27 mouse cellular contexts compared by ENCODE assay signal in genomic region chr13:37428496-37428895, GRCm38 (mm10).
DNase-seq lines count a peak whose midpoint lies in the region; TF ChIP-seq lines count a peak whose summit lies in the region.
"Had no signal": no experiment of that assay in that cellular context is flagged by ENCODE, and none has a peak within 500 bp of the region (broad histone marks: within the 10 kb centered on the region; RNA-seq: fewer than 3 reads in every experiment).

No protein-coding gene starts in this region.

- DNase-seq in gastrocnemius, postnatal 25 days = peak; percentile 1
- no peak for DNase-seq in gastrocnemius, adult 2 months
- DNase-seq in lung, postnatal 10 days = peak; percentile 0
- no peak for DNase-seq in lung, postnatal 4 days
- no peak for DNase-seq in left cerebral cortex, adult 2 months (ENCODE audit: extremely low spot score in 1 of 2, low spot score in 2 of 2)
- DNase-seq: adrenal gland, adult 8-10 months; adrenal gland, postnatal 25 days; cerebellum, adult 11-12 months; cerebellum, adult 8-10 months; cerebellum, postnatal 10 days; cerebellum, postnatal 36 days; embryo, embryonic 11 days; gastrocnemius, postnatal 10 days; heart, adult 18-20 months; heart, postnatal 14 days; heart, postnatal 4 days had no signal

- H3K27me3 ChIP-seq in C2C12 (ENCODE audit: control insufficient read depth, insufficient read depth, insufficient read length) = no peaks in the 10 kb centered on the region
- H3K27me3 ChIP-seq: heart, embryonic 13.5 days; Patski had no signal

- TF ChIP-seq CTCF in gastrocnemius, adult 2 months (IDR thresholded peaks at IDR 0.05) = no peak
- TF ChIP-seq CTCF in C2C12 (IDR thresholded peaks at IDR 0.05; ENCODE audit: control insufficient read depth, insufficient read depth, insufficient read length) = no peak
- TF ChIP-seq CTCF in left cerebral cortex, adult 2 months (IDR thresholded peaks at IDR 0.05) = no peak

- no peak overlapping the region for H3ac ChIP-seq in C2C12 (ENCODE audit: control insufficient read depth, insufficient read length, low read depth)

- intact Hi-C loops in gastrocnemius, adult 2 months (cut with DNase I) = no loop called here
- intact Hi-C loops in left cerebral cortex, adult 2 months (cut with DNase I) = loop anchor here (10.0 kb wide), 1 partner anchor 1414 kb away; no protein-coding TSS in a partner anchor

- H3K79me2 ChIP-seq in C2C12 (ENCODE audit: control insufficient read depth, insufficient read depth) = no peaks in the 10 kb centered on the region

- H3K4me3 ChIP-seq in gastrocnemius, adult 2 months = no peak overlapping the region
- no peak overlapping the region for H3K4me3 ChIP-seq in C2C12 (ENCODE audit: insufficient read depth, poor library complexity, severe bottlenecking)
- H3K4me3 ChIP-seq in left cerebral cortex, adult 2 months = no peak overlapping the region
- H3K4me3 ChIP-seq: embryonic facial prominence, embryonic 10.5 days; embryonic facial prominence, embryonic 13.5 days; erythroblast, embryonic 14.5 days; forebrain, embryonic 12.5 days; forebrain, embryonic 15.5 days; heart, embryonic 10.5 days; heart, embryonic 13.5 days had no signal

- no peaks in the 10 kb centered on the region for H3K36me3 ChIP-seq in C2C12 (ENCODE audit: control insufficient read depth, insufficient read depth)
- H3K36me3 ChIP-seq: embryonic facial prominence, embryonic 10.5 days; embryonic facial prominence, embryonic 13.5 days; forebrain, embryonic 12.5 days; forebrain, embryonic 15.5 days; heart, embryonic 10.5 days; heart, embryonic 13.5 days had no signal

- no peaks in the 10 kb centered on the region for H3K79me3 ChIP-seq in C2C12 (ENCODE audit: low read depth)

- no peak overlapping the region for H3K27ac ChIP-seq in gastrocnemius, adult 2 months
- H3K27ac ChIP-seq in left cerebral cortex, adult 2 months = no peak overlapping the region
- H3K27ac ChIP-seq: embryonic facial prominence, embryonic 10.5 days; embryonic facial prominence, embryonic 13.5 days; forebrain, embryonic 12.5 days; forebrain, embryonic 15.5 days; heart, embryonic 10.5 days; heart, embryonic 13.5 days; hindbrain, embryonic 14.5 days; hindbrain, postnatal 0 days had no signal

TF ChIP-seq in C2C12, 6 proteins besides CTCF, POLR2A, EP300 and RAD21:
- TF ChIP-seq MYOD1 (IDR thresholded peaks at IDR 0.05; ENCODE audit: control insufficient read depth, insufficient read length, low read depth) = no peak
- TF ChIP-seq MYOG (IDR thresholded peaks at IDR 0.05; ENCODE audit: control insufficient read depth, extremely low read depth, insufficient read length) = no peak
- peak; percentile 42 for TF ChIP-seq FOSL1 (IDR thresholded peaks at IDR 0.05; ENCODE audit: insufficient read depth, low read length, poor library complexity, severe bottlenecking)
- TF ChIP-seq CEBPB (IDR thresholded peaks at IDR 0.05; ENCODE audit: low read depth) = no peak
- no peak for TF ChIP-seq USF1 (IDR thresholded peaks at IDR 0.05; ENCODE audit: low read depth)
- no peak for TF ChIP-seq MAX (IDR thresholded peaks at IDR 0.05)

Comparison
In these comparisons a context has a peak if more than half of its experiments do, and no peak if none do; other contexts are left out.
1. DNase-seq: peak in gastrocnemius, postnatal 25 days (single experiment) and lung, postnatal 10 days (single experiment); none in gastrocnemius, adult 2 months (single experiment), lung, postnatal 4 days (0 of 2) and left cerebral cortex, adult 2 months (0 of 2).